Mouse (Mus musculus) liver, embryonic 14.5 days (tissue): Measurements from ENCODE around the gene Nacad. TPM values are rescaled to one million over a fixed set of nuclear protein-coding genes. Genes with fewer than 3 reads are reported as not detected.
A peak's percentile ranks its signal among the peaks of the same experiment; 100 is the strongest.
"Not testable (repeated sequence)": the region's sequence is repeated elsewhere in the genome, so short reads cannot be mapped to it uniquely, and the experiment has no call there.

Experiments used
- ATAC-seq: fragments of 200-750 bp; cut with Nextera tagmentation; 2 replicates; pipeline ENCODE4 v1.8.0; 2017; ENCODE audit warnings: moderate number of reproducible peaks, mild to moderate bottlenecking, moderate library complexity; ENCODE audit not compliant: insufficient read depth
- DNase-seq, 3 experiments: peaks; one replicate each; pipeline ENCODE4 v3.0.0-alpha.2; 2012 to 2013; ENCODE audit warnings: low read depth in 3 of 3, low spot score in 3 of 3
- H3K27ac ChIP-seq: fragments of 300-500 bp; sonication (generic); 2 replicates; pipeline ENCODE4 v1.5.1; 2014; ENCODE audit warnings: moderate library complexity, mild to moderate bottlenecking, control low read depth, inconsistent platforms
- H3K27me3 ChIP-seq: fragments of 300-500 bp; sonication (generic); 2 replicates; pipeline ENCODE4 v1.6.1; 2014; ENCODE audit warnings: mild to moderate bottlenecking, low read length, moderate library complexity; ENCODE audit not compliant: control insufficient read depth, insufficient read depth
- H3K36me3 ChIP-seq: fragments of 300-500 bp; sonication (generic); replicated peaks from 2 replicates; pipeline ENCODE4 v1.6.1; 2014; ENCODE audit warnings: low read depth; ENCODE audit not compliant: control insufficient read depth, insufficient read depth
- H3K4me1 ChIP-seq, 2 experiments: fragments of 200-500 bp in 1 of 2; fragments of 300-500 bp in 1 of 2; sonication (generic) in 1 of 2; replicated peaks; 2 replicates each; pipeline ENCODE4 v1.6.1; 2012 to 2014; ENCODE audit warnings: antibody characterized with exemption in 1 of 2, inconsistent platforms in 1 of 2, low read length in 1 of 2; ENCODE audit not compliant: control insufficient read depth in 2 of 2, insufficient read depth in 2 of 2
- H3K4me2 ChIP-seq: fragments of 300-500 bp; sonication (generic); 2 replicates; pipeline ENCODE4 v1.6.1; 2014; ENCODE audit warnings: low read depth, mild to moderate bottlenecking, control low read depth, moderate library complexity
- H3K4me3 ChIP-seq, 2 experiments: fragments of 200-500 bp in 1 of 2; fragments of 300-500 bp in 1 of 2; sonication (generic) in 1 of 2; 2 replicates each; pipeline ENCODE4 v1.5.1; 2012 to 2014; ENCODE audit warnings: low read depth in 2 of 2, low read length in 2 of 2, mild to moderate bottlenecking in 2 of 2, control low read depth in 1 of 2, inconsistent platforms in 1 of 2, moderate library complexity in 1 of 2; ENCODE audit not compliant: insufficient read depth in 1 of 2
- H3K9ac ChIP-seq: fragments of 300-500 bp; sonication (generic); replicated peaks from 2 replicates; pipeline ENCODE4 v1.6.1; 2014; ENCODE audit warnings: mild to moderate bottlenecking, control low read depth, moderate library complexity
- H3K9me3 ChIP-seq: fragments of 300-500 bp; sonication (generic); 2 replicates; pipeline ENCODE4 v1.6.1; 2016; ENCODE audit warnings: low read length, mixed read lengths; ENCODE audit not compliant: control insufficient read depth
- CTCF ChIP-seq: IDR thresholded peaks from 2 replicates; pipeline ENCODE4 v1.5.1; 2016; ENCODE audit warnings: antibody characterized with exemption, low read depth, control low read depth
- EP300 ChIP-seq: IDR thresholded peaks from 2 replicates; pipeline ENCODE4 v1.6.1; 2016; ENCODE audit warnings: antibody characterized with exemption, low read depth
- WGBS: fragments of 180-500 bp; shearing (Covaris S2); extraction: QIAGEN DNeasy Blood & Tissue Kit; methylation state at CpG from one replicate; pipeline ENCODE4 v1.1.7; 2014; ENCODE audit not compliant: insufficient replicate concordance; 5-methylcytosine and 5-hydroxymethylcytosine counted together
- polyA plus RNA-seq, 2 experiments: library from polyadenylated mRNA; depleted of rRNA in 1 of 2; stranded (reverse) in 1 of 2; unstranded in 1 of 2; fragments of >200 nt; fragmentation: Nextera tagmentation in 1 of 2; extraction: Ambion mirVana in 1 of 2; gene quantifications; 2 replicates each; pipeline versions ENCODE4 v1.2.1 to v1.2.3; 2012 to 2014

Gene Nacad
- polyA plus RNA-seq (2012; rRNA removed) (2.3 and 4.0 TPM in 2 replicates), polyA plus RNA-seq (2014; fragmentation: Nextera tagmentation; extraction: Ambion mirVana) (6.2 and 6.4 TPM in 2 replicates)

- TF ChIP-seq EP300 (no peak), CTCF (no peak)
- H3K27me3 ChIP-seq, result peaks cover 36% of the 10 kb centered on the region
- H3K4me2 ChIP-seq, result peak within 1 kb of the TSS; percentile 19; the same call in 1 of the 2 replicates
- WGBS, result 8% methylated on average over 39 of the region's 41 CpGs
- DNase-seq, result no peak
- no peaks in the 10 kb centered on the region for H3K4me1 ChIP-seq
- no peak within 1 kb of the TSS for H3K4me3 ChIP-seq
- H3K9me3 ChIP-seq, result no peaks in the 10 kb centered on the region
- H3K36me3 ChIP-seq, result no peaks in the 10 kb centered on the region
- H3K9ac ChIP-seq, result no peak within 1 kb of the TSS
- H3K27ac ChIP-seq, result no peak within 1 kb of the TSS
- no peak for ATAC-seq
Measured at GRCm38 (mm10) chr11:6605491-6606399, at the start of gene Nacad. Gene Nacad, minus strand, starts transcription at chr11:6606053.

GRCm38 (mm10) chr11:6654903-6655302 is 49.0 kb upstream of the Nacad start:
- TF ChIP-seq CTCF (peak; percentile 84), EP300 (no peak)
- Histone ChIP-seq H3K27ac (no peak overlapping the region), H3K4me1 (no peaks in the 10 kb centered on the region), H3K27me3 (no peaks in the 10 kb centered on the region), H3K9me3 (no peaks in the 10 kb centered on the region), H3K9ac (no peak overlapping the region), H3K36me3 (no peaks in the 10 kb centered on the region), H3K4me2 (no peak overlapping the region), H3K4me3 (no peak overlapping the region)
- 2% methylated on average over 2 of the region's 2 CpGs for WGBS
- peak; percentile 55 to 67 (median 56) for DNase-seq
- 0 out of 2 replicates have a peak, but pooled peaks have one; percentile 31 for ATAC-seq

- DNase-seq, H3K4me1 ChIP-seq, H3K27me3 ChIP-seq, ATAC-seq, H3K9ac ChIP-seq, H3K4me3 ChIP-seq, H3K27ac ChIP-seq, H3K9me3 ChIP-seq, H3K36me3 ChIP-seq, H3K4me2 ChIP-seq: not testable (repeated sequence)
- 52% methylated on average over 3 of the region's 3 CpGs for WGBS
- TF ChIP-seq CTCF, result peak; percentile 48
Measured at GRCm38 (mm10) chr11:6652978-6653377, 47.1 kb upstream of the Nacad start.

GRCm38 (mm10) chr11:6650519-6650918 is 44.7 kb upstream of the Nacad start:
- H3K27me3 ChIP-seq, result no peaks in the 10 kb centered on the region
- WGBS, result 45% methylated on average over 7 of the region's 7 CpGs
- DNase-seq (no peak), ATAC-seq (no peak)
- no peaks in the 10 kb centered on the region for H3K36me3 ChIP-seq
- no peaks in the 10 kb centered on the region for H3K9me3 ChIP-seq
- TF ChIP-seq EP300, result no peak
- TF ChIP-seq CTCF, result no peak
- H3K4me1 ChIP-seq, result no peaks in the 10 kb centered on the region
- H3K4me2 ChIP-seq, result no peak overlapping the region
- H3K4me3 ChIP-seq, result no peak overlapping the region
- H3K27ac ChIP-seq, result no peak overlapping the region
- no peak overlapping the region for H3K9ac ChIP-seq

- ATAC-seq, result no peak
- 38% methylated on average over 9 of the region's 9 CpGs for WGBS
- Histone ChIP-seq H3K36me3 (no peaks in the 10 kb centered on the region), H3K27ac (no peak overlapping the region), H3K9ac (no peak overlapping the region), H3K4me3 (no peak overlapping the region), H3K9me3 (no peaks in the 10 kb centered on the region), H3K4me1 (no peaks in the 10 kb centered on the region), H3K27me3 (no peaks in the 10 kb centered on the region), H3K4me2 (no peak overlapping the region)
- no peak for DNase-seq
- TF ChIP-seq EP300 (no peak), CTCF (peak; percentile 45; the same call in 1 of the 2 replicates)
Measured at GRCm38 (mm10) chr11:6647831-6648724, 42.2 kb upstream of the Nacad start.
